ENCODE assay signal across 12 mouse cellular contexts in the genomic region with DNA sequence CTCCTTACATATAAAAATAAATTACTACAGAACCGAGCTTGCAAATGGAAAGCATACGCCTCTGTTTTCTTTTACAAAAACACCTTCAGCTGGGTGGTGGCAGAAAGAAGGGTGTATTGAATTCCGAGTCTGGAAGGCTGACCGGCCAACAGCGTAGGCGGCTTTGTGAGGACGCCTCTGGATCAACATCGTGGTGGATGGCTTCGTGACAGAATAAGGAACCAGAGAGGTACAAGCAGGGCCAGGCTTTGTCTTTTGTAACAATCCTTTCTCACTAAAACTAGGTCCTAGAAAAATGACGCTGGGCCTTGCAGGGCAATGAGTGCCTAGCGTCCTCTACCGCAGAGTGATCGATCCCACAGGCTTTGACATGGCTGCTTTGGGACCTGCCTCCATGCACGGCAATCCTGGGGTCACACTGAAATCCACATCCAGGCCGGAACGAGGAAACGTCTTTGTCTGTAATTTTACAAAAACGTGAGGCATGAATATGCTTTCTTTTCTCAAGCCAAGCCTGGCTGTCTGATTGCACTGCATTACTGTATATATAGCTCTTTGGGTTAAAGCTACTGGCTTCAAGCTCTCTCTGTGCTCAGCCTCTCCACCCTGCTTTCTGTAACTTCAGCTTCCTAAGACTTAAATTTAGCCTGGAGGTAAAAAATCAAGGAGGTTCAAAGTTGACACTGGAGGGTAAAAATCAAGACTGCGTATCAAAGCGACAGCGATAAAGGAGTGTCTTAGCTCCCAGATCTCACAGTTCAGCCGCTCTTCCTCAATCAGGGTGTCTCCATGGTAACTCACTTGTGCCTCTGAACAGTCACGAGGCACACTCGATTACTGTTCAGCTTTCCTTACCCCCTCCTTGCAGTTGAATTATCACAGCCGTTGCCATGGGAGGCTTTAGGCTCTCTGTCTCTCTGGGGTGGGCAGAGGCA. TPM values are rescaled to one million over a fixed set of nuclear protein-coding genes. Genes with fewer than 3 reads are reported as not detected.
DNase-seq lines count a peak whose midpoint lies in the region; ATAC-seq and TF ChIP-seq lines count a peak whose summit lies in the region.
"Had no signal": no experiment of that assay in that cellular context is flagged by ENCODE, and none has a peak within 500 bp of the region (broad histone marks: within the 10 kb centered on the region; RNA-seq: fewer than 3 reads in every experiment).

No protein-coding gene starts in this region.

- H3K4me2 ChIP-seq in embryonic facial prominence, embryonic 11.5 days (ENCODE audit: low read depth, low read length), result no peak overlapping the region
- no peak overlapping the region for H3K4me2 ChIP-seq in embryonic facial prominence, embryonic 14.5 days (ENCODE audit: low read depth, low read length)
- no peak overlapping the region for H3K4me2 ChIP-seq in neural tube, embryonic 11.5 days (ENCODE audit: low read depth)

- no peak for DNase-seq in embryonic facial prominence, embryonic 11.5 days (ENCODE audit: low spot score)
- DNase-seq in embryonic facial prominence, embryonic 10.5 days (ENCODE audit: low spot score), result no peak
- no peak for DNase-seq in embryonic facial prominence, embryonic 14.5 days (ENCODE audit: low spot score)
- peak; percentile 51 to 68 for DNase-seq in layer of hippocampus, adult 2 months (ENCODE audit: low spot score in 2 of 2)
- DNase-seq in neural tube, embryonic 11.5 days (ENCODE audit: low spot score), result peak; percentile 61
- no peak for DNase-seq in adrenal gland, postnatal 14 days
- no peak for DNase-seq in kidney, adult 11 months
- no peak for DNase-seq in Muller cell, postnatal 12 days (ENCODE audit: inconsistent ontology term)
- DNase-seq: cerebellum, adult 8-10 months; kidney, postnatal 25 days; lung, postnatal 14 days had no signal

- H3K4me1 ChIP-seq in embryonic facial prominence, embryonic 11.5 days (ENCODE audit: control insufficient read depth, insufficient read depth, low read length), result no peaks in the 10 kb centered on the region
- H3K4me1 ChIP-seq in embryonic facial prominence, embryonic 10.5 days, result no peaks in the 10 kb centered on the region
- 0 out of 2 replicates have a peak, but pooled peaks cover 5% of the 10 kb centered on the region for H3K4me1 ChIP-seq in embryonic facial prominence, embryonic 14.5 days (ENCODE audit: control insufficient read depth, insufficient read depth, low read length)
- no peaks in the 10 kb centered on the region for H3K4me1 ChIP-seq in neural tube, embryonic 11.5 days (ENCODE audit: control insufficient read depth, insufficient read depth, low read length)

- no peaks in the 10 kb centered on the region for H3K27me3 ChIP-seq in embryonic facial prominence, embryonic 11.5 days (ENCODE audit: control insufficient read depth, insufficient read depth, low read length)
- H3K27me3 ChIP-seq in embryonic facial prominence, embryonic 10.5 days (replicated peaks; ENCODE audit: low read depth, poor library complexity, severe bottlenecking), result no peaks in the 10 kb centered on the region
- H3K27me3 ChIP-seq in embryonic facial prominence, embryonic 14.5 days (replicated peaks; ENCODE audit: control insufficient read depth, insufficient read depth, low read length), result no peaks in the 10 kb centered on the region
- no peaks in the 10 kb centered on the region for H3K27me3 ChIP-seq in neural tube, embryonic 11.5 days (ENCODE audit: control insufficient read depth, insufficient read depth, low read length)
- H3K27me3 ChIP-seq: Patski had no signal

- ATAC-seq in embryonic facial prominence, embryonic 11.5 days (replicated peaks; ENCODE audit: insufficient number of reproducible peaks, low FRiP score, low TSS enrichment, low read depth), result peak; percentile 81
- peak; percentile 52; the same call in 1 of the 2 replicates for ATAC-seq in embryonic facial prominence, embryonic 14.5 days (ENCODE audit: low read depth)
- ATAC-seq in neural tube, embryonic 11.5 days (ENCODE audit: insufficient read depth, low FRiP score, low TSS enrichment), result peak; percentile 93
- ATAC-seq: Patski had no signal

- H3K4me3 ChIP-seq in embryonic facial prominence, embryonic 11.5 days (ENCODE audit: low read depth, low read length), result no peak overlapping the region
- H3K4me3 ChIP-seq in embryonic facial prominence, embryonic 10.5 days, result no peak overlapping the region
- no peak overlapping the region for H3K4me3 ChIP-seq in embryonic facial prominence, embryonic 14.5 days (ENCODE audit: low read depth, low read length)
- no peak overlapping the region for H3K4me3 ChIP-seq in layer of hippocampus, adult 2 months
- no peak overlapping the region for H3K4me3 ChIP-seq in neural tube, embryonic 11.5 days (ENCODE audit: low read depth, low read length)

- no peaks in the 10 kb centered on the region; the same call in 1 of the 2 replicates for H3K9me3 ChIP-seq in embryonic facial prominence, embryonic 11.5 days (replicated peaks; ENCODE audit: control insufficient read depth, low read length)
- peaks cover 9% of the 10 kb centered on the region; the same call in 1 of the 2 replicates for H3K9me3 ChIP-seq in embryonic facial prominence, embryonic 10.5 days
- H3K9me3 ChIP-seq in embryonic facial prominence, embryonic 14.5 days (ENCODE audit: control insufficient read depth, low read length), result peaks cover 10% of the 10 kb centered on the region; the same call in 1 of the 2 replicates
- H3K9me3 ChIP-seq in neural tube, embryonic 11.5 days (ENCODE audit: control insufficient read depth, low read length), result no peaks in the 10 kb centered on the region; the same call in 1 of the 2 replicates

- no peak overlapping the region for H3K27ac ChIP-seq in embryonic facial prominence, embryonic 11.5 days (replicated peaks; ENCODE audit: low read depth, low read length)
- H3K27ac ChIP-seq in embryonic facial prominence, embryonic 10.5 days (replicated peaks), result no peak overlapping the region
- H3K27ac ChIP-seq in embryonic facial prominence, embryonic 14.5 days (replicated peaks; ENCODE audit: low read depth, low read length), result peak overlapping the region; percentile 36
- peak overlapping the region; percentile 92 for H3K27ac ChIP-seq in layer of hippocampus, adult 2 months
- no peak overlapping the region for H3K27ac ChIP-seq in neural tube, embryonic 11.5 days (ENCODE audit: low read depth, low read length)

- no peak overlapping the region for H3K9ac ChIP-seq in embryonic facial prominence, embryonic 11.5 days (replicated peaks; ENCODE audit: low read length)
- no peak overlapping the region for H3K9ac ChIP-seq in embryonic facial prominence, embryonic 14.5 days (ENCODE audit: low read depth, low read length)
- H3K9ac ChIP-seq in neural tube, embryonic 11.5 days (ENCODE audit: low read length), result no peak overlapping the region

- no peaks in the 10 kb centered on the region for H3K36me3 ChIP-seq in embryonic facial prominence, embryonic 11.5 days (replicated peaks; ENCODE audit: control insufficient read depth, insufficient read depth, low read depth, low read length)
- H3K36me3 ChIP-seq in embryonic facial prominence, embryonic 10.5 days (replicated peaks), result no peaks in the 10 kb centered on the region
- H3K36me3 ChIP-seq in embryonic facial prominence, embryonic 14.5 days (ENCODE audit: control insufficient read depth, insufficient read depth, low read length), result no peaks in the 10 kb centered on the region
- H3K36me3 ChIP-seq in neural tube, embryonic 11.5 days (ENCODE audit: control insufficient read depth, insufficient read depth, low read length), result no peaks in the 10 kb centered on the region

- WGBS in embryonic facial prominence, embryonic 11.5 days, result 81% methylated on average over 25 of the region's 25 CpGs
- WGBS in embryonic facial prominence, embryonic 10.5 days, result 86% methylated on average over 25 of the region's 25 CpGs
- WGBS in embryonic facial prominence, embryonic 14.5 days, result 70% methylated on average over 25 of the region's 25 CpGs
- WGBS in neural tube, embryonic 11.5 days, result 78% methylated on average over 25 of the region's 25 CpGs

- no peak for TF ChIP-seq CTCF in layer of hippocampus, adult 2 months (conservative IDR thresholded peaks at IDR 0.05)

RNA-seq across cellular contexts. Expression of a gene that starts 24.3 kb away (rescaled TPM):
- 112 and 123 TPM in 2 replicates for polyA plus RNA-seq in embryonic facial prominence, embryonic 11.5 days (2014; fragmentation: Nextera tagmentation; extraction: Ambion mirVana)
- 137 and 144 TPM in 2 replicates for polyA plus RNA-seq in embryonic facial prominence, embryonic 10.5 days (2016; fragmentation: Nextera tagmentation; extraction: Ambion mirVana)
- polyA plus RNA-seq in embryonic facial prominence, embryonic 14.5 days (2014; fragmentation: Nextera tagmentation; extraction: Ambion mirVana), result 138 and 161 TPM in 2 replicates
- 100 to 1,000 TPM; 357 TPM for total RNA-seq in layer of hippocampus, adult 2 months (2021)
- 153 and 156 TPM in 2 replicates for polyA plus RNA-seq in neural tube, embryonic 11.5 days (2014; fragmentation: Nextera tagmentation; extraction: Ambion mirVana)
- 155 and 170 TPM in 2 replicates for total RNA-seq in adrenal gland, postnatal 14 days (2021)

Comparison
In these comparisons a context has a peak if more than half of its experiments do, and no peak if none do; other contexts are left out.
1. H3K27ac ChIP-seq: peak in embryonic facial prominence, embryonic 14.5 days (single experiment) and layer of hippocampus, adult 2 months (single experiment); none in embryonic facial prominence, embryonic 11.5 days (single experiment), embryonic facial prominence, embryonic 10.5 days (single experiment) and neural tube, embryonic 11.5 days (single experiment).
2. DNase-seq: peak in layer of hippocampus, adult 2 months (2 of 2) and neural tube, embryonic 11.5 days (single experiment); none in embryonic facial prominence, embryonic 11.5 days (single experiment), embryonic facial prominence, embryonic 10.5 days (single experiment), embryonic facial prominence, embryonic 14.5 days (single experiment), adrenal gland, postnatal 14 days (single experiment), kidney, adult 11 months (single experiment) and Muller cell, postnatal 12 days (single experiment).
3. Peak in every context shown above with its lines, with median percentiles within 50 percentile points of each other: ATAC-seq.